Comparison of ENCODE assay signal across 7 mouse cellular contexts in genomic region chrX:135086564-135086963, GRCm38 (mm10).
DNase-seq lines count a peak whose midpoint lies in the region; ATAC-seq and TF ChIP-seq lines count a peak whose summit lies in the region.
"Not testable (repeated sequence)": the region's sequence is repeated elsewhere in the genome, so short reads cannot be mapped to it uniquely, and the experiment has no call there.

No protein-coding gene starts in this region.

- peak; percentile 13 to 47 for DNase-seq in adrenal gland, adult (ENCODE audit: inconsistent age in 2 of 2, low spot score in 1 of 2)
- peak; percentile 1 for DNase-seq in gastrocnemius, adult 18-20 months (ENCODE audit: low spot score)
- peak; percentile 10 for DNase-seq in heart, postnatal 4 days
- DNase-seq in kidney, postnatal 10 days, result peak; percentile 32
- peak; percentile 4 for DNase-seq in lung, adult 2 months
- DNase-seq in testis, postnatal 10 days (ENCODE audit: low spot score), result peak; percentile 50

- H3K4me3 ChIP-seq in lung, adult 2 months (replicated peaks; ENCODE audit: extremely low read depth, low read depth, low read length), result not testable (repeated sequence)

- H3K4me1 ChIP-seq in lung, adult 2 months (ENCODE audit: control insufficient read depth, insufficient read depth, low read length), result not testable (repeated sequence)

- ATAC-seq in megakaryocyte-erythroid progenitor cell, adult 5-6 weeks (replicated peaks; ENCODE audit: low FRiP score, low TSS enrichment, poor library complexity, severe bottlenecking), result peak; percentile 36

- TF ChIP-seq POLR2A in lung, adult 2 months (IDR thresholded peaks at IDR 0.05; ENCODE audit: borderline replicate concordance, extremely low read depth, low read depth, low read length), result not testable (repeated sequence)

- not testable (repeated sequence) for TF ChIP-seq CTCF in lung, adult 2 months (IDR thresholded peaks at IDR 0.05; ENCODE audit: insufficient read depth, low read length)

- 49% methylated on average over 8 of the region's 9 CpGs for WGBS in lung, adult 2 months
